In genomic region chr2:102899238-102899637, GRCm38 (mm10) we compare ENCODE assay signal across 9 mouse cellular contexts. TPM values are rescaled to one million over a fixed set of nuclear protein-coding genes. Genes with fewer than 3 reads are reported as not detected.
DNase-seq lines count a peak whose midpoint lies in the region; ATAC-seq lines count a peak whose summit lies in the region.
"Had no signal": no experiment of that assay in that cellular context is flagged by ENCODE, and none has a peak within 500 bp of the region (broad histone marks: within the 10 kb centered on the region; RNA-seq: fewer than 3 reads in every experiment).

No protein-coding gene starts in this region.

- peak overlapping the region; percentile 25; the same call in 1 of the 2 replicates for H3K4me3 ChIP-seq in heart, embryonic 11.5 days (ENCODE audit: low read depth, low read length)
- peak overlapping the region; percentile 20 to 68 for H3K4me3 ChIP-seq in heart, embryonic 14.5 days (ENCODE audit: control insufficient read depth in 1 of 2, insufficient read depth in 1 of 2, low read depth in 1 of 2, low read length in 2 of 2)
- peak overlapping the region; percentile 66 for H3K4me3 ChIP-seq in liver, embryonic 16.5 days (ENCODE audit: low read depth, low read length)
- no peak overlapping the region for H3K4me3 ChIP-seq in hindbrain, embryonic 10.5 days
- no peak overlapping the region for H3K4me3 ChIP-seq in midbrain, embryonic 11.5 days (ENCODE audit: low read depth, low read length)
- H3K4me3 ChIP-seq: hindbrain, embryonic 15.5 days had no signal

- no peak overlapping the region for H3K27ac ChIP-seq in heart, embryonic 11.5 days (ENCODE audit: low read depth, low read length)
- no peak overlapping the region for H3K27ac ChIP-seq in heart, embryonic 14.5 days (replicated peaks in 1 of 2; ENCODE audit: control insufficient read depth in 1 of 2, insufficient read depth in 1 of 2, low read depth in 2 of 2, low read length in 2 of 2)
- H3K27ac ChIP-seq in liver, embryonic 16.5 days (ENCODE audit: low read length), result peak overlapping the region; percentile 51
- H3K27ac ChIP-seq in hindbrain, embryonic 10.5 days, result no peak overlapping the region
- H3K27ac ChIP-seq in midbrain, embryonic 11.5 days (ENCODE audit: low read depth, low read length), result no peak overlapping the region
- H3K27ac ChIP-seq: hindbrain, embryonic 15.5 days had no signal

- H3K4me1 ChIP-seq in heart, embryonic 11.5 days (ENCODE audit: control insufficient read depth, insufficient read depth, low read length), result peaks cover 11% of the 10 kb centered on the region
- peaks cover 19 to 37% of the 10 kb centered on the region in 2 experiments for H3K4me1 ChIP-seq in heart, embryonic 14.5 days (ENCODE audit: control insufficient read depth in 2 of 2, insufficient read depth in 2 of 2, low read length in 2 of 2)
- H3K4me1 ChIP-seq in liver, embryonic 16.5 days (ENCODE audit: control insufficient read depth, low read depth, low read length), result peaks cover 24% of the 10 kb centered on the region
- peaks cover 18% of the 10 kb centered on the region for H3K4me1 ChIP-seq in hindbrain, embryonic 10.5 days (replicated peaks)
- peaks cover 2% of the 10 kb centered on the region; the same call in 1 of the 2 replicates for H3K4me1 ChIP-seq in midbrain, embryonic 11.5 days (ENCODE audit: control insufficient read depth, insufficient read depth, low read length)

- H3K9me3 ChIP-seq in heart, embryonic 11.5 days (replicated peaks; ENCODE audit: control insufficient read depth, low read length), result no peaks in the 10 kb centered on the region
- no peaks in the 10 kb centered on the region for H3K9me3 ChIP-seq in heart, embryonic 14.5 days (ENCODE audit: control insufficient read depth, low read length)
- H3K9me3 ChIP-seq in liver, embryonic 16.5 days (replicated peaks; ENCODE audit: control insufficient read depth, low read length), result no peaks in the 10 kb centered on the region
- H3K9me3 ChIP-seq in hindbrain, embryonic 10.5 days, result no peaks in the 10 kb centered on the region
- no peaks in the 10 kb centered on the region for H3K9me3 ChIP-seq in midbrain, embryonic 11.5 days (ENCODE audit: control insufficient read depth, low read length)
- H3K9me3 ChIP-seq: hindbrain, embryonic 15.5 days had no signal

- H3K9ac ChIP-seq in heart, embryonic 11.5 days (ENCODE audit: low read depth, low read length), result 0 out of 2 replicates have a peak overlapping the region, but pooled peaks have one; percentile 34
- H3K9ac ChIP-seq in heart, embryonic 14.5 days (ENCODE audit: low read length), result peak overlapping the region; percentile 82
- H3K9ac ChIP-seq in liver, embryonic 16.5 days (ENCODE audit: low read depth, low read length), result no peak overlapping the region; the same call in 1 of the 2 replicates
- no peak overlapping the region for H3K9ac ChIP-seq in midbrain, embryonic 11.5 days (ENCODE audit: low read length)
- H3K9ac ChIP-seq: hindbrain, embryonic 15.5 days had no signal

- WGBS in heart, embryonic 11.5 days (ENCODE audit: insufficient replicate concordance), result 51% methylated on average over 2 of the region's 3 CpGs
- 45% methylated on average over 3 of the region's 3 CpGs for WGBS in heart, embryonic 14.5 days
- 14% methylated on average over 3 of the region's 3 CpGs for WGBS in liver, embryonic 16.5 days (ENCODE audit: insufficient replicate concordance)
- WGBS in hindbrain, embryonic 10.5 days, result 76% methylated on average over 3 of the region's 3 CpGs
- WGBS in midbrain, embryonic 11.5 days, result 70% methylated on average over 3 of the region's 3 CpGs

- no peaks in the 10 kb centered on the region for H3K27me3 ChIP-seq in heart, embryonic 11.5 days (ENCODE audit: control insufficient read depth, insufficient read depth, low read length)
- no peaks in the 10 kb centered on the region for H3K27me3 ChIP-seq in heart, embryonic 14.5 days (ENCODE audit: control insufficient read depth, insufficient read depth, low read length)
- H3K27me3 ChIP-seq in liver, embryonic 16.5 days (ENCODE audit: control insufficient read depth, insufficient read depth, low read depth, low read length), result no peaks in the 10 kb centered on the region
- H3K27me3 ChIP-seq in hindbrain, embryonic 10.5 days (ENCODE audit: insufficient read depth, poor library complexity, severe bottlenecking), result peaks cover 41% of the 10 kb centered on the region
- H3K27me3 ChIP-seq in midbrain, embryonic 11.5 days (ENCODE audit: control insufficient read depth, insufficient read depth, low read length), result no peaks in the 10 kb centered on the region; the same call in 1 of the 2 replicates

- no peak for DNase-seq in heart, postnatal 4 days
- DNase-seq in skeletal muscle tissue, adult 2 months (ENCODE audit: low read depth, low spot score), result peak; percentile 12
- DNase-seq in hindbrain, embryonic 10.5 days (ENCODE audit: low spot score), result no peak
- no peak for DNase-seq in midbrain, embryonic 11.5 days (ENCODE audit: low spot score, missing footprints)
- DNase-seq in right cerebral cortex, postnatal 10 days (ENCODE audit: low spot score in 2 of 2), result no peak

- H3K4me2 ChIP-seq in heart, embryonic 11.5 days, result peak overlapping the region; percentile 73
- H3K4me2 ChIP-seq in heart, embryonic 14.5 days (ENCODE audit: low read length), result peak overlapping the region; percentile 83
- H3K4me2 ChIP-seq in liver, embryonic 16.5 days (ENCODE audit: low read depth, low read length), result peak overlapping the region; percentile 85
- H3K4me2 ChIP-seq in midbrain, embryonic 11.5 days, result no peak overlapping the region
- H3K4me2 ChIP-seq: hindbrain, embryonic 15.5 days had no signal

- no peaks in the 10 kb centered on the region for H3K36me3 ChIP-seq in heart, embryonic 11.5 days (ENCODE audit: control insufficient read depth, insufficient read depth, low read length)
- H3K36me3 ChIP-seq in heart, embryonic 14.5 days (ENCODE audit: control insufficient read depth, insufficient read depth, low read length), result no peaks in the 10 kb centered on the region
- no peaks in the 10 kb centered on the region for H3K36me3 ChIP-seq in liver, embryonic 16.5 days (ENCODE audit: control insufficient read depth, insufficient read depth)
- no peaks in the 10 kb centered on the region for H3K36me3 ChIP-seq in hindbrain, embryonic 10.5 days
- H3K36me3 ChIP-seq in midbrain, embryonic 11.5 days (ENCODE audit: control insufficient read depth, insufficient read depth, low read length), result no peaks in the 10 kb centered on the region
- H3K36me3 ChIP-seq: hindbrain, embryonic 15.5 days had no signal

- ATAC-seq in heart, embryonic 11.5 days (replicated peaks; ENCODE audit: insufficient number of reproducible peaks, low FRiP score, low TSS enrichment), result no peak
- no peak for ATAC-seq in heart, embryonic 14.5 days (ENCODE audit: insufficient number of reproducible peaks, insufficient read depth, low FRiP score, low read depth)
- no peak; the same call in 1 of the 2 replicates for ATAC-seq in liver, embryonic 16.5 days (ENCODE audit: low read depth)
- ATAC-seq in midbrain, embryonic 11.5 days (ENCODE audit: low FRiP score), result no peak

RNA-seq across cellular contexts. Expression of gene Cd44, which starts 2.2 kb away (rescaled TPM):
- polyA plus RNA-seq in heart, embryonic 11.5 days (2014; fragmentation: Nextera tagmentation; extraction: Ambion mirVana), result 24.8 and 28.8 TPM in 2 replicates
- 10 to 100 TPM; 26.7 to 28.2 TPM for total RNA-seq in heart, postnatal 4 days (2021)
- 22.9 and 24.3 TPM in 2 replicates for polyA plus RNA-seq in heart, embryonic 14.5 days (2014; fragmentation: Nextera tagmentation; extraction: Ambion mirVana)
- polyA plus RNA-seq in liver, embryonic 16.5 days (2015; fragmentation: Nextera tagmentation; extraction: Ambion mirVana), result 14.5 and 15.8 TPM in 2 replicates
- 2.8 and 3.2 TPM in 2 replicates for polyA plus RNA-seq in hindbrain, embryonic 10.5 days (2016; fragmentation: Nextera tagmentation; extraction: Ambion mirVana)
- polyA plus RNA-seq in midbrain, embryonic 11.5 days (2014; fragmentation: Nextera tagmentation; extraction: Ambion mirVana), result 3.0 and 3.4 TPM in 2 replicates

Comparison
In these comparisons a context has a peak if more than half of its experiments do, and no peak if none do; other contexts are left out.
1. H3K4me3 ChIP-seq: peak in heart, embryonic 11.5 days (single experiment), heart, embryonic 14.5 days (2 of 2) and liver, embryonic 16.5 days (single experiment); none in hindbrain, embryonic 10.5 days (single experiment) and midbrain, embryonic 11.5 days (single experiment).
2. H3K9ac ChIP-seq: peak in heart, embryonic 11.5 days (single experiment) and heart, embryonic 14.5 days (single experiment); none in liver, embryonic 16.5 days (single experiment) and midbrain, embryonic 11.5 days (single experiment).